Mouse (Mus musculus) brain, embryonic 14.5 days (tissue): ENCODE measurements around the gene Fgf10.

Source experiments
- CTCF ChIP-seq: fragments of 200-500 bp; IDR thresholded peaks from 2 replicates; pipeline ENCODE4 v1.5.1; 2012; ENCODE audit warnings: inconsistent platforms, mild to moderate bottlenecking, moderate library complexity, borderline replicate concordance; ENCODE audit not compliant: insufficient read depth, insufficient read length; ENCODE audit errors: extremely low read depth
- POLR2A ChIP-seq: fragments of 200-500 bp; IDR thresholded peaks from 2 replicates; pipeline ENCODE4 v1.6.1; 2012; ENCODE audit warnings: mild to moderate bottlenecking, inconsistent platforms, borderline replicate concordance; ENCODE audit not compliant: poor library complexity, insufficient read depth, insufficient read length, severe bottlenecking; ENCODE audit errors: extremely low read depth

- TF ChIP-seq POLR2A (no peak), CTCF (no peak)
Measured at GRCm38 (mm10) chr13:118661664-118662063, 7.9 kb upstream of the Fgf10 start.
